Mouse (Mus musculus) heart, embryonic 11.5 days (tissue): Measurements from ENCODE around the gene Cdh6. TPM values are rescaled to one million over a fixed set of nuclear protein-coding genes. Genes with fewer than 3 reads are reported as not detected.

Experiments used
- ATAC-seq: fragments of 200-750 bp; cut with Nextera tagmentation; replicated peaks from 2 replicates; pipeline ENCODE4 v1.8.0; 2017; ENCODE audit warnings: moderate library complexity; ENCODE audit not compliant: insufficient number of reproducible peaks, low FRiP score, low TSS enrichment
- H3K27ac ChIP-seq: fragments of 300-500 bp; sonication (generic); 2 replicates; pipeline ENCODE4 v1.5.1; 2014; ENCODE audit warnings: mild to moderate bottlenecking, low read depth, low read length
- H3K27me3 ChIP-seq: fragments of 300-500 bp; sonication (generic); 2 replicates; pipeline ENCODE4 v1.6.1; 2014; ENCODE audit warnings: mild to moderate bottlenecking, low read length, mixed read lengths; ENCODE audit not compliant: control insufficient read depth, insufficient read depth
- H3K36me3 ChIP-seq: fragments of 300-500 bp; sonication (generic); 2 replicates; pipeline ENCODE4 v1.6.1; 2014; ENCODE audit warnings: mild to moderate bottlenecking, low read length, moderate library complexity, mixed read lengths; ENCODE audit not compliant: control insufficient read depth, insufficient read depth
- H3K4me1 ChIP-seq: fragments of 300-500 bp; sonication (generic); 2 replicates; pipeline ENCODE4 v1.6.1; 2014; ENCODE audit warnings: low read length; ENCODE audit not compliant: control insufficient read depth, insufficient read depth
- H3K4me2 ChIP-seq: fragments of 300-500 bp; sonication (generic); 2 replicates; pipeline ENCODE4 v1.6.1; 2014; ENCODE audit warnings: mild to moderate bottlenecking, moderate library complexity
- H3K4me3 ChIP-seq: fragments of 300-500 bp; sonication (generic); 2 replicates; pipeline ENCODE4 v1.5.1; 2014; ENCODE audit warnings: low read depth, low read length
- H3K9ac ChIP-seq: fragments of 300-500 bp; sonication (generic); 2 replicates; pipeline ENCODE4 v1.6.1; 2014; ENCODE audit warnings: mild to moderate bottlenecking, low read depth, low read length, moderate library complexity
- H3K9me3 ChIP-seq: fragments of 300-500 bp; sonication (generic); replicated peaks from 2 replicates; pipeline ENCODE4 v1.6.1; 2016; ENCODE audit warnings: low read length; ENCODE audit not compliant: control insufficient read depth
- WGBS: fragments of 180-500 bp; shearing (Covaris S2); extraction: QIAGEN DNeasy Blood & Tissue Kit; methylation state at CpG from one replicate; pipeline ENCODE4 v1.1.7; 2014; ENCODE audit not compliant: insufficient replicate concordance; 5-methylcytosine and 5-hydroxymethylcytosine counted together
- polyA plus RNA-seq: library from polyadenylated mRNA; unstranded; fragments of >200 nt; fragmentation: Nextera tagmentation; extraction: Ambion mirVana; gene quantifications from 2 replicates; pipeline ENCODE4 v1.2.1, GENCODE M21; 2014

Gene Cdh6
- polyA plus RNA-seq, 1 experiment from 2014 or later: 2.7 TPM

- Histone ChIP-seq H3K27me3 (no peaks in the 10 kb centered on the region), H3K4me2 (no peak overlapping the region), H3K4me3 (no peak overlapping the region), H3K27ac (no peak overlapping the region), H3K4me1 (no peaks in the 10 kb centered on the region), H3K9ac (no peak overlapping the region), H3K36me3 (no peaks in the 10 kb centered on the region), H3K9me3 (no peaks in the 10 kb centered on the region)
- ATAC-seq: no peak
- WGBS: 91% methylated on average over 13 of the region's 13 CpGs
Measured at GRCm38 (mm10) chr15:13063633-13064032, 109.8 kb downstream of the Cdh6 start.

- WGBS: 57% methylated on average over 5 of the region's 5 CpGs
- no peak for ATAC-seq
- no peaks in the 10 kb centered on the region for H3K9me3 ChIP-seq
Measured at GRCm38 (mm10) chr15:13057728-13058127, 115.7 kb downstream of the Cdh6 start.

GRCm38 (mm10) chr15:13057302-13057701 is 116.2 kb downstream of the Cdh6 start:
- Histone ChIP-seq H3K4me3 (no peak overlapping the region), H3K4me2 (no peak overlapping the region), H3K27ac (no peak overlapping the region), H3K9me3 (no peaks in the 10 kb centered on the region), H3K4me1 (no peaks in the 10 kb centered on the region), H3K9ac (no peak overlapping the region), H3K27me3 (no peaks in the 10 kb centered on the region), H3K36me3 (no peaks in the 10 kb centered on the region)
- WGBS: 90% methylated on average over 10 of the region's 10 CpGs
- no peak for ATAC-seq

More at GRCm38 (mm10) chr15:13057728-13058127, 115.7 kb downstream of the Cdh6 start:
- Histone ChIP-seq H3K36me3 (no peaks in the 10 kb centered on the region), H3K9ac (no peak overlapping the region), H3K4me3 (no peak overlapping the region), H3K27me3 (no peaks in the 10 kb centered on the region), H3K4me2 (no peak overlapping the region), H3K4me1 (no peaks in the 10 kb centered on the region), H3K27ac (no peak overlapping the region)

- Histone ChIP-seq H3K27me3 (no peaks in the 10 kb centered on the region), H3K9ac (no peak overlapping the region), H3K36me3 (no peaks in the 10 kb centered on the region), H3K9me3 (no peaks in the 10 kb centered on the region), H3K4me2 (no peak overlapping the region), H3K4me1 (no peaks in the 10 kb centered on the region), H3K4me3 (no peak overlapping the region), H3K27ac (no peak overlapping the region)
- 70% methylated on average over 7 of the region's 7 CpGs for WGBS
- no peak for ATAC-seq
Measured at GRCm38 (mm10) chr15:13047910-13048309, 125.6 kb downstream of the Cdh6 start.

GRCm38 (mm10) chr15:13034436-13034835 is 139.0 kb downstream of the Cdh6 start:
- 12% methylated on average over 16 of the region's 16 CpGs for WGBS
- Histone ChIP-seq H3K27ac (no peak overlapping the region), H3K4me2 (peak overlapping the region; percentile 44), H3K9me3 (no peaks in the 10 kb centered on the region), H3K4me1 (no peaks in the 10 kb centered on the region), H3K36me3 (no peaks in the 10 kb centered on the region), H3K4me3 (no peak overlapping the region; the same call in 1 of the 2 replicates), H3K9ac (no peak overlapping the region), H3K27me3 (no peaks in the 10 kb centered on the region)
- ATAC-seq: no peak

- 76% methylated on average over 2 of the region's 2 CpGs for WGBS
Measured at GRCm38 (mm10) chr15:13030641-13031040, 142.8 kb downstream of the Cdh6 start.

GRCm38 (mm10) chr15:13027513-13027912 is 146.0 kb downstream of the Cdh6 start:
- Histone ChIP-seq H3K4me3 (no peak overlapping the region), H3K9ac (no peak overlapping the region), H3K4me1 (no peaks in the 10 kb centered on the region), H3K27me3 (no peaks in the 10 kb centered on the region), H3K36me3 (no peaks in the 10 kb centered on the region), H3K4me2 (no peak overlapping the region), H3K27ac (no peak overlapping the region), H3K9me3 (no peaks in the 10 kb centered on the region)
- 63% methylated on average over 5 of the region's 5 CpGs for WGBS
- no peak for ATAC-seq

More at GRCm38 (mm10) chr15:13030641-13031040, 142.8 kb downstream of the Cdh6 start:
- Histone ChIP-seq H3K4me3 (no peak overlapping the region), H3K36me3 (no peaks in the 10 kb centered on the region), H3K4me2 (no peak overlapping the region), H3K27ac (no peak overlapping the region), H3K9me3 (no peaks in the 10 kb centered on the region), H3K9ac (no peak overlapping the region), H3K4me1 (no peaks in the 10 kb centered on the region), H3K27me3 (no peaks in the 10 kb centered on the region)
- no peak for ATAC-seq

- whole genome bisulfite sequencing: 69% methylated on average over 2 of the region's 2 CpGs
- no peak for ATAC-seq
- Histone ChIP-seq H3K27ac (no peak overlapping the region), H3K9me3 (peaks cover 4% of the 10 kb centered on the region; the same call in 1 of the 2 replicates), H3K36me3 (no peaks in the 10 kb centered on the region), H3K4me1 (no peaks in the 10 kb centered on the region), H3K9ac (no peak overlapping the region), H3K4me3 (no peak overlapping the region), H3K4me2 (no peak overlapping the region), H3K27me3 (no peaks in the 10 kb centered on the region)
Measured at GRCm38 (mm10) chr15:13016756-13017357, 156.6 kb downstream of the Cdh6 start.

- 77% methylated on average over 4 of the region's 4 CpGs for WGBS
- no peak for ATAC-seq
- Histone ChIP-seq H3K4me2 (no peak overlapping the region), H3K36me3 (no peaks in the 10 kb centered on the region), H3K4me3 (no peak overlapping the region), H3K4me1 (no peaks in the 10 kb centered on the region), H3K27me3 (no peaks in the 10 kb centered on the region), H3K9me3 (peaks cover 4% of the 10 kb centered on the region; the same call in 1 of the 2 replicates), H3K27ac (no peak overlapping the region), H3K9ac (no peak overlapping the region)
Measured at GRCm38 (mm10) chr15:13008803-13009202, 164.7 kb downstream of the Cdh6 start.
